Mouse (Mus musculus): ENCODE results near the gene Wnt11. TPM values are rescaled to one million over a fixed set of nuclear protein-coding genes. Genes with fewer than 3 reads are reported as not detected.

Wnt11 gene
- polyA plus RNA-seq, 1 experiment from 2014 or later: 2.9 TPM

- Histone ChIP-seq H3K9ac (replicated peaks) (no peak overlapping the region), H3K4me3 (no peak overlapping the region), H3K4me2 (replicated peaks) (no peak overlapping the region), H3K36me3 (no peaks in the 10 kb centered on the region), H3K27me3 (no peaks in the 10 kb centered on the region), H3K9me3 (no peaks in the 10 kb centered on the region), H3K4me1 (peaks cover 8% of the 10 kb centered on the region), H3K27ac (replicated peaks) (no peak overlapping the region)
- ATAC-seq (ENCODE audit: low FRiP score, low read depth): no peak
- 83% methylated on average over 9 of the region's 9 CpGs for WGBS
These were observed 31.7 kb upstream of the Wnt11 start for GRCm38 (mm10) chr7:98803181-98803580.

- Histone ChIP-seq H3K4me2 (replicated peaks) (no peak overlapping the region), H3K9ac (replicated peaks) (no peak overlapping the region), H3K27ac (replicated peaks) (no peak overlapping the region), H3K4me3 (no peak overlapping the region), H3K4me1 (peaks cover 6% of the 10 kb centered on the region; the same call in 1 of the 2 replicates), H3K9me3 (no peaks in the 10 kb centered on the region), H3K36me3 (no peaks in the 10 kb centered on the region), H3K27me3 (no peaks in the 10 kb centered on the region)
- WGBS: 52% methylated on average over 12 of the region's 12 CpGs
- no peak for ATAC-seq (ENCODE audit: low FRiP score, low read depth)
These were observed 29.8 kb upstream of the Wnt11 start for GRCm38 (mm10) chr7:98804841-98805772.

GRCm38 (mm10) chr7:98806961-98807360, 28.0 kb upstream of the Wnt11 start:
- WGBS: 84% methylated on average over 3 of the region's 3 CpGs
- Histone ChIP-seq H3K9ac (replicated peaks) (no peak overlapping the region), H3K9me3 (no peaks in the 10 kb centered on the region), H3K27ac (replicated peaks) (no peak overlapping the region), H3K27me3 (no peaks in the 10 kb centered on the region), H3K4me1 (peaks cover 6% of the 10 kb centered on the region; the same call in 1 of the 2 replicates), H3K4me2 (replicated peaks) (no peak overlapping the region), H3K36me3 (no peaks in the 10 kb centered on the region), H3K4me3 (no peak overlapping the region)
- ATAC-seq (ENCODE audit: low FRiP score, low read depth): no peak

- 84% methylated on average over 6 of the region's 6 CpGs for WGBS
These were observed 25.5 kb upstream of the Wnt11 start for GRCm38 (mm10) chr7:98809372-98809771.

GRCm38 (mm10) chr7:98810619-98811018, 24.3 kb upstream of the Wnt11 start:
- no peak for ATAC-seq (ENCODE audit: low FRiP score, low read depth)
- 89% methylated on average over 2 of the region's 2 CpGs for WGBS

More at GRCm38 (mm10) chr7:98809372-98809771, 25.5 kb upstream of the Wnt11 start:
- Histone ChIP-seq H3K9ac (replicated peaks) (no peak overlapping the region), H3K36me3 (no peaks in the 10 kb centered on the region), H3K27me3 (peaks cover 8% of the 10 kb centered on the region), H3K4me3 (no peak overlapping the region), H3K4me1 (peaks cover 6% of the 10 kb centered on the region; the same call in 1 of the 2 replicates), H3K4me2 (replicated peaks) (no peak overlapping the region), H3K27ac (replicated peaks) (no peak overlapping the region), H3K9me3 (no peaks in the 10 kb centered on the region)
- ATAC-seq (ENCODE audit: low FRiP score, low read depth): no peak

GRCm38 (mm10) chr7:98820501-98820900, 14.4 kb upstream of the Wnt11 start:
- Histone ChIP-seq H3K9ac (replicated peaks) (no peak overlapping the region), H3K27ac (replicated peaks) (no peak overlapping the region), H3K4me3 (no peak overlapping the region), H3K4me1 (peaks cover 5% of the 10 kb centered on the region; the same call in 1 of the 2 replicates), H3K9me3 (no peaks in the 10 kb centered on the region), H3K27me3 (peaks cover 32% of the 10 kb centered on the region), H3K36me3 (no peaks in the 10 kb centered on the region), H3K4me2 (replicated peaks) (no peak overlapping the region)
- ATAC-seq (ENCODE audit: low FRiP score, low read depth): no peak
- WGBS: 88% methylated on average over 1 of the region's 1 CpGs

More at GRCm38 (mm10) chr7:98810619-98811018, 24.3 kb upstream of the Wnt11 start:
- no peaks in the 10 kb centered on the region for H3K36me3 ChIP-seq
- H3K4me3 ChIP-seq: no peak overlapping the region
- H3K9me3 ChIP-seq: no peaks in the 10 kb centered on the region
- no peaks in the 10 kb centered on the region for H3K4me1 ChIP-seq
- peaks cover 8% of the 10 kb centered on the region for H3K27me3 ChIP-seq
- H3K4me2 ChIP-seq (replicated peaks): no peak overlapping the region
- no peak overlapping the region for H3K27ac ChIP-seq (replicated peaks)
- no peak overlapping the region for H3K9ac ChIP-seq (replicated peaks)

GRCm38 (mm10) chr7:98822881-98823280, 12.0 kb upstream of the Wnt11 start:
- H3K9ac ChIP-seq (replicated peaks): no peak overlapping the region
- H3K4me2 ChIP-seq (replicated peaks): no peak overlapping the region
- 92% methylated on average over 6 of the region's 6 CpGs for WGBS
- H3K36me3 ChIP-seq: no peaks in the 10 kb centered on the region
- ATAC-seq (ENCODE audit: low FRiP score, low read depth): no peak
- H3K4me3 ChIP-seq: no peak overlapping the region
- H3K9me3 ChIP-seq: no peaks in the 10 kb centered on the region
- H3K27me3 ChIP-seq: peaks cover 30% of the 10 kb centered on the region
- H3K4me1 ChIP-seq: no peaks in the 10 kb centered on the region; the same call in 1 of the 2 replicates
- no peak overlapping the region for H3K27ac ChIP-seq (replicated peaks)

- 68% methylated on average over 15 of the region's 15 CpGs for WGBS
- H3K4me2 ChIP-seq (replicated peaks): no peak overlapping the region
- peaks cover 22% of the 10 kb centered on the region; the same call in 1 of the 2 replicates for H3K27me3 ChIP-seq
- no peak for ATAC-seq (ENCODE audit: low FRiP score, low read depth)
- H3K4me1 ChIP-seq: no peaks in the 10 kb centered on the region; the same call in 1 of the 2 replicates
- H3K9ac ChIP-seq (replicated peaks): no peak overlapping the region
- H3K36me3 ChIP-seq: no peaks in the 10 kb centered on the region
- H3K9me3 ChIP-seq: no peaks in the 10 kb centered on the region
- H3K4me3 ChIP-seq: no peak overlapping the region
- no peak overlapping the region for H3K27ac ChIP-seq (replicated peaks)
These were observed 10.8 kb upstream of the Wnt11 start for GRCm38 (mm10) chr7:98823896-98824822.

- Histone ChIP-seq H3K4me2 (replicated peaks) (no peak overlapping the region), H3K27me3 (peaks cover 46% of the 10 kb centered on the region), H3K4me1 (no peaks in the 10 kb centered on the region; the same call in 1 of the 2 replicates), H3K27ac (replicated peaks) (no peak overlapping the region), H3K4me3 (no peak overlapping the region), H3K9me3 (no peaks in the 10 kb centered on the region), H3K9ac (replicated peaks) (no peak overlapping the region), H3K36me3 (no peaks in the 10 kb centered on the region)
- no peak for ATAC-seq (ENCODE audit: low FRiP score, low read depth)
- WGBS: 60% methylated on average over 3 of the region's 3 CpGs
These were observed 6.9 kb upstream of the Wnt11 start for GRCm38 (mm10) chr7:98828052-98828451.

GRCm38 (mm10) chr7:98828876-98829275, 6.0 kb upstream of the Wnt11 start:
- ATAC-seq (ENCODE audit: low FRiP score, low read depth): no peak
- no peak overlapping the region for H3K4me3 ChIP-seq
- no peak overlapping the region for H3K4me2 ChIP-seq (replicated peaks)
- H3K9me3 ChIP-seq: no peaks in the 10 kb centered on the region
- H3K27me3 ChIP-seq: peaks cover 53% of the 10 kb centered on the region
- no peaks in the 10 kb centered on the region for H3K36me3 ChIP-seq
- H3K27ac ChIP-seq (replicated peaks): no peak overlapping the region
- no peaks in the 10 kb centered on the region; the same call in 1 of the 2 replicates for H3K4me1 ChIP-seq
- no peak overlapping the region for H3K9ac ChIP-seq (replicated peaks)
- WGBS: 45% methylated on average over 7 of the region's 7 CpGs

GRCm38 (mm10) chr7:98831290-98831689, 3.6 kb upstream of the Wnt11 start:
- Histone ChIP-seq H3K4me1 (peaks cover 20% of the 10 kb centered on the region), H3K27me3 (peaks cover 73% of the 10 kb centered on the region), H3K4me2 (replicated peaks) (no peak overlapping the region), H3K4me3 (no peak overlapping the region), H3K36me3 (no peaks in the 10 kb centered on the region), H3K9ac (replicated peaks) (no peak overlapping the region), H3K27ac (replicated peaks) (no peak overlapping the region), H3K9me3 (no peaks in the 10 kb centered on the region)
- no peak for ATAC-seq (ENCODE audit: low FRiP score, low read depth)
- 52% methylated on average over 6 of the region's 6 CpGs for WGBS

Data from midbrain, embryonic 12.5 days (tissue).